Mouse (Mus musculus): ENCODE data around the gene Supt6.
"Not testable (repeated sequence)": the region's sequence is repeated elsewhere in the genome, so short reads cannot be mapped to it uniquely, and the experiment has no call there.

Gene Supt6

DNA sequence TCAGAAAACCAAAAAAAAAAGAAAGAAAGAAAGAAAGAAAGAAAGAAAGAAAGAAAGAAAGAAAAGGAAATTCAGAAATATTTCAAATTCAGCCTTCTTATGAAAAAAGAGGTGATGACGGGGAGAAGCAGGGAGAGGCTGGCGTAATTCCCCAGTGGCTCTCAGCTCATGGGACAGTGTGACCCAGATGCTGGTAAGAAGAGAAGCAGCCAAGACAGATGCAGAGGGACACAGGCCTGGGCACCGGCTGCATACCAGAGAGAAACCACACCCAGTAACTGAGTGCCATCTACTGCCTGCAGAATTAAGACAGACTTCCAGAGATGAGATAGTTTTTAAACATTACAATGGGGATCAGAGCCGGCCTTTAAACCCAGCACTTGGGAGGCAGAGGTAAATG, 22.2 kb downstream of the Supt6 start:
- DNase-seq (ENCODE audit: inconsistent age in 2 of 2, low spot score in 1 of 2): no peak

- DNase-seq (ENCODE audit: inconsistent age in 2 of 2, low spot score in 1 of 2): no peak
Observed at GRCm38 (mm10) chr11:78215709-78216317, 30.0 kb downstream of the Supt6 start.

GRCm38 (mm10) chr11:78213086-78213817, 32.5 kb downstream of the Supt6 start:
- no peak for DNase-seq (ENCODE audit: inconsistent age in 2 of 2, low spot score in 1 of 2)

DNA sequence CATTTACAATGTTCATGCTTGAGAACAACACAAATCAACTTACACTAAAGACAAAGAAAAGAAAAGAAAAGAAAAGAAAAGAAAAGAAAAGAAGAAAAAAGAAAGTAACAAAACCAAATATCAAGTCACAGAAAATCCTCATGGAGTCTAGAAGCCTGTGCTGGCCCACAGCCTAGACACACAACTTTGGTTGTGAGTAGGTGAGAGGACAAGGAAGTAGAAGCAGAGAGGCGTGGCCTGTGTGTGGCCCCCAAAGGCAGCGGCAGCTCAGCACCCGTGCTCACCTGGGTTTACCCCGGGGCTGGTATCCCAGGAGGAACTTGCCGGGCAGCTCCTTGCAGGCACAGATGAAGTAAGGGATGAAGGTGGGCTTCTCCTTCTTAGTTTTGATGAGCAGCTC, 34.3 kb downstream of the Supt6 start:
- no peak for DNase-seq (ENCODE audit: inconsistent age in 2 of 2, low spot score in 1 of 2)

DNA sequence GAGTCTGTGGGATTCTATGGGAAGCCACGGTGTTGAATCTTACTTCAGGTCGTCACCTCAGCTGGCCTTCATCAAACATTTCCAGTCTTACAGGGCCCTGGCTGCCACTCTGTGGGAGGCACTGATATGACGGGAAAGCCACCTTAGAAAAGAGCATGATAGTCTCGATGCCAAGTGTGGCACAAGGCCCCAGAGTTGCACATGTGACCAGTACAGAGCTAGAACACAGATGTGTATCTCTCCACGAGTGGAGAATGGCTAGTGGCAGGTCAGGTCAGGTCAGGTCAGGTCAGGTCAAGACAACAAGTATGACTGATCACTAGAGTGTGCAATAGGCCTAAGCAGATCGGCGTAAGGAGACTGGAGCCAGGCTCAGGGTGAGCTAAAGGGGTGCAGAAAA, 35.2 kb downstream of the Supt6 start:
- peak in 1 of 2 experiments; percentile 72 for DNase-seq (ENCODE audit: inconsistent age in 2 of 2, low spot score in 1 of 2)

- peak; percentile 67 to 85 for DNase-seq (ENCODE audit: inconsistent age in 2 of 2, low spot score in 1 of 2)
Observed at GRCm38 (mm10) chr11:78209886-78210285, 35.9 kb downstream of the Supt6 start.

DNA sequence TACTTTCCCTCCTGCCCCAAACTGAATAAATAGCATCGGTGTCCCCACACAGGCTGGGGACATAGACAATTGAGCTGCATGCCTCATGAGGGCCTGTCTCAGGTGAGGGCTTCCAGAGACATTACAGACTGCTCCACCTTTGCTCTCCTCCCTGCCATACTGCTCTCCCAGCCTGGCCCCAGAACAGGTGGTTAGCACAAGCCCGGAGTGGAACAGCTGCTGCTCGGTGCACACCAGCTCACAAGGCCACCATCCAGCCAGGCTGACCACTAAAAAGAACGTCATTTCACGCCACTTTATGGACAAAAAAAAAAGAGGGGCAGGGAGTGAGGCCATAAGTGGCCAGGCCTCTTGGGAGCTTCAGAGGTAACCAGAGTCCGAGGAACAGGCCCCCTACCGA, 38.6 kb downstream of the Supt6 start:
- DNase-seq (ENCODE audit: inconsistent age in 2 of 2, low spot score in 1 of 2): no peak

DNA sequence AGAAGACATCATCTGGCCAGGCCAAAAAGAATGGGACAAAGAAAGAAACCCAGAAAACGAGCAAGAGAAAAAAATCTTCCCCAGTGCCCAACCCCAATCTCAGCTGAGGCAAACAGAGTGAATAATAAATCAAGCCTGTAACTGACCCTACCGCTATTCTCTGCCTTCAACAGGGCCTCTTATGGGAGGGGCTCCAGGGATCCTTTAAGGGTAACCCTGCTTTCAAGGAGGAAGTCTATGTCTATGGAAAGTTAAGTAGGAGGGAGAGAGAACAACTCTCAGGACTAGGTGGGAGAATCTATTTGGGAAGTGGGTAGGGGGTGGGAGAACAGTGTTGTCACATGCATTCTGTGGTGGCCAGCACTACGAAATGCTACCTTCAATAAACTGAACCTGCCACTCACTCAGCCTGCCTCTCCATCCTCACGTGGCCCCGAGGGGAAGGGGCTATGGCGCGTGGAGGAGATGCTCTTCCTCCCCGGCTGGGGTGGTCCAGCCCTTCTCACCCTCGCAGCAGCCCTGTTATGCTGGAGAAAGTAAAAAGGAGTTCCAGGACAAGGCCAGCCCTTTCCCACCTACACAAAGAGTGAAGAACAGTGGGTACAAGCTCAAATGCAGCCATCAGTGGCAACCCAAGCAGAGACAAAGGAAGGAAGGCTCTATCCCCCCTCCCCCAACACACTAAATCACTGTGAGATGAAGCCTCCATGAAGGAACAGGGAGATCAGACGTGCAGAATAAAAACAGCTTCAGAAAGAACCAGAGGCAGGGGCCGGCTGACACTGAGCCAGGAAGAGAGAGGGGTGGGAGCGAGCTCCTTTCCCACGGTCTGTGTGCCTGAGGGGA, 40.2 kb downstream of the Supt6 start:
- DNase-seq (ENCODE audit: inconsistent age in 2 of 2, low spot score in 1 of 2): no peak

GRCm38 (mm10) chr11:78204287-78204686, 41.5 kb downstream of the Supt6 start:
- peak; percentile 48 to 84 for DNase-seq (ENCODE audit: inconsistent age in 2 of 2, low spot score in 1 of 2)

DNA sequence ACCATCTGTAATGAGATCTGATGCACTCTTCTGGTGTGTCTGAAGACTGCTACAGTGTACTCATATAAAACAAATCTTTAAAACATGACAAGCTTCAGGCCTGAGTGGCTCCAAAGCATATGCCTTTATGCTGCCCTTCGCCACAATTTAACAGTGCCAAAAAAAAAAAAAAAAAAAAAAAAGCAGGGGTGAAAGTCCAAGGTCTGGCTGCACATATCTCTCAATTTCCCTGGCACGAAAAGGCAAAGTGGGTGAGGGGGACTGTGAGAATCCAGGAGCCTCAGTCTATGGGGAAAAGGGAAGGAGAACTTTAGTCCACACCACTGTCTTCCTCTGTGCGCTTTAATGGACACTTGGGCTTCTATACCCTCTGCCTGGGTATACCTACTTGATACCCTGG, 43.4 kb downstream of the Supt6 start:
- DNase-seq (ENCODE audit: inconsistent age in 2 of 2, low spot score in 1 of 2): no peak

DNA sequence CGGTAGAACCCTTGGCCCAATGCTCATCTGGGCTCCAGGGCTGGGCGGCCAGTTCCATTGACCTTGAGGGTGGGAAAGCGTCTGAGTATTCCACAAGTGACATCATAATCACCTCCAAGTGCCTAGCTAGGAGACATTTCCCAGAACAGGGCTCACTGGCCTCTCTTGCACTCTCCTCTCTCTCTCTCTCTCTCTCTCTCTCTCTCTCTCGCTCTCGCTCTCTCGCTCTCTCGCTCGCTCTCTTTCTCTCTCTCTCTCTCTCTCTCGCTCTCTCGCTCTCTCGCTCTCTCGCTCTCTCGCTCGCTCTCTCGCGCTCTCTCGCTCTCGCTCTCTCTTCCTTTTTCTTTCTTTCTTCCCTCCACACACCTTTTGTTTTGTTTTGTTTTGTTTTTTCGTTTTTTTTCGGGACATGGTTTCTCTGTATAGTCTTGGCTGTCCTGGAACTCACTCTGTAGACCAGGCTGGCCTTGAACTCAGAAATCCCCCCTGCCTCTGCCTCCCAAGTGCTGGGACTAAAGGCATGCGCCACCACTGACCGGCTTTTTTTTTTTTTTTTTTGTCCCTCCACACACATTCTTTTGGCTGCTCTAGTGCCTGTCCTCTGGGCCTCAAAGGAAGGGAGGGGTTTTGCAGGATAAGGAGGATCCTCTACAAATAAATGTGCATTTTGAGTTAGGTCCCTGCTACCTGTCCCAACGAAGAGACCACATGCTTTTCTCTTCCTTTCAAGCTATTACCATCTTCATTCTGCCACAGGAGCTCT, 50.5 kb downstream of the Supt6 start:
- DNase-seq (ENCODE audit: inconsistent age in 2 of 2, low spot score in 1 of 2): no peak

GRCm38 (mm10) chr11:78194411-78195100, 51.2 kb downstream of the Supt6 start:
- DNase-seq (ENCODE audit: inconsistent age in 2 of 2, low spot score in 1 of 2): peak; percentile 87 to 97

- no peak for DNase-seq (ENCODE audit: inconsistent age in 2 of 2, low spot score in 1 of 2)
Observed at GRCm38 (mm10) chr11:78193113-78193512, 52.7 kb downstream of the Supt6 start, which contains the start of gene Proca1. Proca1 (plus strand) TSS chr11:78193392.

DNA sequence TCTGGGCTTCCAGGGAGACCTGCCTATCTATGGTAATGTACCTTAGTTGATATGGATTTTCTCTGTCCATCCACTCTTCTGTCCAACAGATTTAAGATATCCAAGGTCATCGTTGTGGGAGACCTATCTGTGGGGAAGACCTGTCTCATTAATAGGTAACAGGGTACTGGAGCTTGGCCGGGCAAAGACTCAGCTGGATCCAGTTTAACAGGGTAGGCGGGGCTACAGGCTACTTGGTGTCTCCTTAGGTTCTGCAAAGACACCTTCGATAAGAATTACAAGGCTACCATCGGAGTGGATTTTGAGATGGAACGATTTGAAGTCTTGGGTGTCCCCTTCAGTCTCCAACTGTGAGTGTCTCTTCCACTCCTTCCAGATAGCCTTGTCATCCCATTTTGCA, 55.7 kb downstream of the Supt6 start:
- DNase-seq (ENCODE audit: inconsistent age in 2 of 2, low spot score in 1 of 2): peak in 1 of 2 experiments; percentile 43

GRCm38 (mm10) chr11:78189234-78190040, 56.4 kb downstream of the Supt6 start:
- peak; percentile 79 to 88 for DNase-seq (ENCODE audit: inconsistent age in 2 of 2, low spot score in 1 of 2)

DNA sequence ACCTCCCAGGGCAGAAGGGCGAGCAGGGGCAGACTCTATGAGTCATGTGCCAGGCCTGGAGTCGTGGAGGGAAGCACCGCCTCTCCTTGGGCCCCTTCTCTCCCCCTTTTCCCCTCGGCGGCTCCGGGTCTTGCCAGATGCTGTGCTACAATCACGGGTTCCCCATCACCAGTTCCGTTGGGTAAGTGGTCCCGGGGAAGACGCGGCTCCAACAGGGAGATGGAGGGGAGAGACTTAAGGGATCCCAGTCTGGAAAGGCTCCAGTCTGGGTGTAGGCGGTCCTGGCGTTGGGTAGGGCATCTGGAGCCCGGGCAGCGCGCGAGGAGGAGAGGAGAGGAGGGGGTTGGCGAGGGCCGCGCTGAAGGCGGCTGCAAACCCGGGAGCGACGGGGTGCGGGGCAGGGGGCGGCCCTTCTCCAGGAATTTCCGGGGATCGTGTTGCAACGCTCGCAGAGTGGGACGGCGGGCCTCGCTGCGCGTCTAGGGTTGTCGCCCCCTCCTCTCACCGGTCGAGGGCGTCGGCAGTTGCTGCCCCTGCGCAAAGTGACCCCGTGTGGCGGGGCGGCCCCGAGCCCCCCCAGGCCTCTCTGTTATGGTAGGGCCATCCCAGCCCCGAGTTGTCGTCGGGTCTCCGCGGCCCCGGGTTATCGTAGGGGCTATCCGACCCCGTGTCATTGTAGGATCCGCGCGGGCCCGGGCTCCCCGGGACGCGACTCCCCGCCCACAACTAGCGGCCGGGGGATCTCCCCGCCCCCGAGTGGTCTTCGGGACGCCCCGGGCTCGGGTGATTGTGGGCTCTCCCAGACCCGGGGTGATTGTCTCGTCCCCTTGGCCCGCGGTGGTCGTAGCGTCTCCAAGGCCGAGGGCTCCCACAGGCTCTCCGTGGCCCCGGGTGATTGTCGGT, 57.2 kb downstream of the Supt6 start, which contains the start of gene Rab34:
TSS of gene Rab34 (plus strand) at position 100 of the 903 bp plus-strand sequence.
- DNase-seq (ENCODE audit: inconsistent age in 2 of 2, low spot score in 1 of 2): peak; percentile 83 to 93

- DNase-seq (ENCODE audit: inconsistent age in 2 of 2, low spot score in 1 of 2): not testable (repeated sequence)
Observed at GRCm38 (mm10) chr11:78184702-78185101, 61.1 kb downstream of the Supt6 start.

GRCm38 (mm10) chr11:78183884-78184514, 61.8 kb downstream of the Supt6 start:
- peak; percentile 30 to 66 for DNase-seq (ENCODE audit: inconsistent age in 2 of 2, low spot score in 1 of 2)
